Mouse (Mus musculus): ENCODE measurements around the gene 1700010I14Rik.

DNA sequence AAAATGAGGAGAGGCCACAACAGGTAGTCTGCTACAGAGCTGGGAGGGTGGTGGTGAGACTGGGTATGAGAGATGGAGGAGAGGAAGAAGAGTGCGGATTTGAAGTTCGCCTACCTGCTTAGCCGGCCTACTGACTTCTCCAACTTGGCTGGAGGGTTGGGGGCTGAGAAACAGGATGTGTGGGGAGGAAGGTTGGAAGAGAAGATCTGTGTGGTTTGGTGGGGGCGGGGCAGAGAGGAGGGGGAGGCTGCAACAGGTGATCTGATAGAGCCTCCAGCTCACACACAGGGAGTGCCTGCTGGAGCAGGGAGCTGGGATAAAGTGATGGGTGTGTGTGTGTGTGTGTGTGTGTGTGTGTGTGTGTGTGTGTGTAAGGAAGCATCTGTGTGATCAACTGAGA lies 16.4 kb downstream of the 1700010I14Rik start:
- TF ChIP-seq POLR2A (IDR thresholded peaks at IDR 0.05; ENCODE audit: insufficient read depth, low read depth, low read length) (no peak), CTCF (IDR thresholded peaks at IDR 0.05; ENCODE audit: insufficient read depth, low read depth, low read length) (no peak)
